Mouse (Mus musculus): ENCODE data around the gene Usp15.

Usp15 gene

DNA sequence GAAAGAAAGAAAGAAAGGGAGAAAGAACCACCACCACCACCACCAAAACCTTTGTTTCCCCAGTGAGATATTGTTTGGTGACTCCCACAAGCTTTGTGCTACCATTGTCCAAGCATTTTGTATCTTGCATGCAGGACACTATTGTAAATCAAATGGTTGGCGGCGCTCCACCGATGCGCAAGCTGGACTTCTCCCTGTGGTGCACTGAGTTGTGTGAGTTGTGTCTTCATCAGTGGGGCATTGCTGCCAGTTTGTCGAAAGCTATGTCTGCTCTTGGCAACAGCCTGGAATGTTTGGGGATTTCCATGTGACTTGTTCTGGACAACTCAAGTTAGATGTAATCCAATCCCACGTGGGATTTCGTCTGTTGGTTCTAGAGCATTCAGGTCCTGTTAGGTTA is 102.3 kb downstream of the Usp15 start:
- no peak for DNase-seq

DNA sequence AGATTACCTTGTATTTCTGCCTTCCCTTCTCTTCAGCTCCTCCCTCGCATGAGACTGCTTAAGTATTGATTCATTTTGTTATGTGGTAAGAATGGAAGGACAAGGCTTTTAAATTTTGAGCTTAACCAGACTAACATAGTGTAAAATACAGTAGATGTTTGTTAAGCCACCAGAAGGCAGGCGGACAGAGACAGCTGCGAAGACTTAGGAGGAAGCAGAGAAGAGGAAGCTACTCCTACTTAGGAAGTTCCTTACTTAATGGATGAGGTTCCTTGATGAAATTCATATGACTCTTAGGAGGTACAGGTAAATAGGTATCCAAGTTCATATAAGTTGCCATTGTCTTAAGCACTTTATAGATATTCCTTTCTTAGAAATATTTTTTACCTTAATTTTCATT is 104.2 kb downstream of the Usp15 start:
- no peak for DNase-seq

DNA sequence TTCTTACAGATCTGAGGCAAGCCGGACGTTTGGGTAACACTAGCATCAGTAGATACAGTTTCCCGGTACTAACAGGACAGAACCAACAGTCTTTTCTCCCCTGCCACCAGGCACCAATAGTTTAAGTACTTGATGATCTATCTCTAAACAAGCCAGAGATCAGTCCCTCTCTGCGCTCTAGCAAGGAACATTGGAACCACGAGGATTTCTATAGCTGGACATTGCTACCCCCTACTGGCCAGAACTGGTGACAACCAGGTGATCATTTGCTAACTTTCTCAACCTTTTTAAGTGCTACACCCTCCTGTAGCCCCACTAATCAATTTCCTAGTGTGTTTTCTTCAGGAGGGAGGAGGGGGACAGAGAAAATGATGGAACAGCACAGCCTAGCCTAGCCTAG is 105.1 kb downstream of the Usp15 start:
- DNase-seq = no peak

DNA sequence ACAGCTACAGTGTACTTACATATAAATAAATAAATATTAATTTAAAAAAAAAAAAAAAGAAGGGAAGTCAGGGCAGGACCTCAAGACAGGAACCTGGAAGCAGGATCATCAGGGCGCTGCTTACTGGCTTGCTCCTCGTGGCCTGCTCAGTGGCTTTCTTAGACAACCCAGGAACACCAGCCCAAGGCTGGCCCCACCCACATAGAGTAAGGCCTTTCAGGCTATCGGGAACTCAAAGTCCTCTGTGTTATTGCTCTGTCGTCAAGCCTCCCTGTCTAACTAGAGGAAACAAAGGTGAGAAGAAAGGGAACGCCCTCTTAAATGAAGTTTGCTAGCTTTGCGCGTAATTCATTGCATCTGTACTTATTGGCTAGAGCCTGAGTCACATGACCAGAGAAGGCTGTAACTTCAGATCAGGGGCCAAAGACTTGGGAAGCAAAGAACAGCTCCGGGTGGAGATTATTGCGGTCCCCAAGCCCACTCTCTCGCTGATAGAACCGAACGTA is 107.3 kb downstream of the Usp15 start:
- no peak for DNase-seq

DNA sequence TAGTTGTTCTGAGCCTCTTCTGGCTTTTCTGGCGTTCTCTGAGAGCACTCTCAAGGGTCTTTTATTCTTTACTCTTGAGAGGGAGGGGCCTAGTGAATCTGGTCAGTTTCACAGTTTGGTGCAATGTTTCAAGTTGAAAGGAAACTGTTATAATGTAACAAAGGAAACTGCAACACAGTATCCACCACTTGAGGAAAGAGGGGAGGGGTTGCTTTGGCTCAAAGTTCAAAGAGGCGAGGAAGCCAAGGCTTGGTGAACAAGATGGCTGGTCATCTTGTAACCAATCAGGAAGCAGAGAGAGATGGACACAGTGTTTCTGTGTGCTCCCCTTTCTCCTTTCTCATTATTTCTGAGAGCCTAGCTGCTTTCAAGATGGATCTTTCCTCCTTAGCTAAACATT is 109.9 kb downstream of the Usp15 start:
- no peak for DNase-seq

DNA sequence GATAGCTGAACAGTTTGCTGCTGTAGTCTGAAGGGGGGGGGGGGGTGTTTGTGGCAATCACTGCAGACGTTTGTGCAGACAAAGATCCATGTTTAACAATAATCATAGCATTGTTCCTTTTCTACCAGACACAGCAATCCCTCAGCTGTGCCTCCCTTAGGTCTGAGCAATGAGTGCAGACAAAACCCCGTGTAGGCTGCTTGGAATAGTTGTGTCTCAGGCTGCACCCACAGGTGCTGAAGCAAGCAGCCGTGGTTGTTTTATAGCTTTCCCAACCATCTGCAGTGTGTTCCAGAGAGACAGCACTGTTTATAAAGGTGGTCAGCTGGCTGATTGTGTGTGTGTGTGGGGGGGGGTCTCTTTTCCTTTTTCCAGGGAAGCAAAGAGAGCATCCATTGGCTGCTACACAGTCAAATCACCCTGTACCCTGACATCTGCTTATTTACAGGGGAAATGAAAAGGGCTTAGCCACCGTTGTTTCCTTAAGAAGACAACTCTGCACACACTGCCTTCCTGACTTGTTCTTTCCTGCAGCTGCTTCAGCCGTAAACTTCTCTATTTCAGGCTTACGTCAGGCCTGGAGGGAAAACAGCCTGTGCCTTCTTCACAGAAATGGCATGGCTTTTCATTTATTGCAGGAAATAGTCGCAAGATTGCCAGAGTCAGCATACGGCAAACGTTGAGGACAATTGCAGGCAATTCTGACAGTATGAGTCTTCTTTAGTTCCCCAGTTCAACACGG is 111.7 kb downstream of the Usp15 start:
- no peak for DNase-seq

DNA sequence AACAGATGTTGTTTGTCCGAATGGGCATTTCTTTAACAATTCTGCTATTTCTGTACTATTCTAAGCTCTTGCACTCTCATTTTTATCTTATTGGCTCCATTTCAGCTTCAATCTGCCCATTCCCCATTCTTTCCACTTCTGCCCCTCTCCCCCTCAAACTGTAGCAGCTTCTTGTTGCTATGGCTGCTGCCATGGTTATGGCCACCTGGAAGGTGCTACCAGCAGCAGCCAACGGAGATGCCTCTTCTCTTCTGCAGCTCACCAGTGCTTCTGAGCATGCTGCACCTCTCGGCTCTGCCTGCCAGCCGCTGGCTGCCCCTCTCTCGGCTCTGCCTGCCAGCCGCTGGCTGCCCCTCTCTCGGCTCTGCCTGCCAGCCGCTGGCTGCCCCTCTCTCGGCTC is 112.5 kb downstream of the Usp15 start:
- DNase-seq = no peak

DNA sequence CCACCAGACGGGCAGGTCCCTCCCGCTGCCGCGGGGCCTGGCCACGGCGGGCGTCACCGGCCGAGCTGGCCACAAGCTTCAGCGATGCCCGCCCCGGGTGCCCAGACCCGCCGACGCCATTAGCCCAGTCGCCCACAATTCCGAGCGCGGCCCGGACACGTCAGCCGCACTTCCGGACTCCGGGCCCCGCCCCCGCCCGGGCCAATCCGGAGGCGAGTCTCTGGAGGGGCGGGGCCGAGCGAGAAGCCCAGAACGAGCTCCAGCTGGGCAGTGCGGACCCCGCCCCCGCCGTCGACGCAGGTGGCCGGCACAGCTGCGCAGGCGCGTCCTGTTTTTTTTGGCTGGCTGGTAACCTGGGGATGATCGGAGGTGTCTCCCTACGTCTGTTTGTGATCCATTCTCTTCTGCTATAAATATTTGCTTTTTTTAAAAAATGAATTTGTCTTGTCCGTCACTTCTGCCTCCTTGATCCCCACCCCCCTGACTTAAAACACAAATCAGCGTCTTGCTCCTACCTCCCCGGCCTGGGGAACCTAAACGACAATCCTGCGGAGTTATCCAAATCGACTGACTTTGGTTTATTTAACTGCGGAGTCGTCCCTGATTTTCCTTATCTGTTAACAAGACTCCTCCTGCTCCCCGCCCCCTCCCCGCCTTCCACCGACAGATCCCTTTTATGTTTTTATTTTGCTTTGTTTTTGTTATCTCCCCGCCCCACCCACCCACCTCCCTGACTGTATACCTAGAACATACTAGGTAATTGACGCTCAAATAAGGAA is 120.4 kb downstream of the Usp15 start, which contains the start of gene Mon2:
Mon2 (minus strand) TSS at position 261 of the 779 bp plus-strand sequence.
- peak; percentile 97 for DNase-seq

DNA sequence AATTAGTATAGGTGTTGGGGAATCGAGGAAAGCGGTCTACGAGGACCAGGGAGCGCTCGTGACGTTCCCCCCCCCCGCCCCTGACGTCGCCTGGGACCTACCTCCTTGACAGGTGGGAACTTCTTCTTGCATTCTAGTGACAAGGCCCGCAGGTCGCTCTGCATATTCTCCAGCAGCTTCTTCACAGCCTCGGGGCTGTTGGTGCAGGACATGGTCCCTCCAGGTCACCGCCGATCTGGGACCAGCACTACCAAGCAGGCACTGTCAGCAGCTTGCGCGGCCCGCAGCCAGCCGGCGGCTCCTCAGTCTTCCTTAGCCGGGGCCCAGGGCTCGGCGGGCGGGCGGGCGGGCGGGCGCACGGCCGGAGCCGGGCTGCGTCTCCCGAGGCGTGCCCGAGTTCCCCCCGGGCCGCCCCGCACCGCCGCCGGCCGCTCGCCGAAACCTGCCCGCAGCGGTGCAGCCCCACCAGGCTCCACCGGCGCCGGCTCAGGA is 121.0 kb downstream of the Usp15 start:
- DNase-seq = peak; percentile 65

DNA sequence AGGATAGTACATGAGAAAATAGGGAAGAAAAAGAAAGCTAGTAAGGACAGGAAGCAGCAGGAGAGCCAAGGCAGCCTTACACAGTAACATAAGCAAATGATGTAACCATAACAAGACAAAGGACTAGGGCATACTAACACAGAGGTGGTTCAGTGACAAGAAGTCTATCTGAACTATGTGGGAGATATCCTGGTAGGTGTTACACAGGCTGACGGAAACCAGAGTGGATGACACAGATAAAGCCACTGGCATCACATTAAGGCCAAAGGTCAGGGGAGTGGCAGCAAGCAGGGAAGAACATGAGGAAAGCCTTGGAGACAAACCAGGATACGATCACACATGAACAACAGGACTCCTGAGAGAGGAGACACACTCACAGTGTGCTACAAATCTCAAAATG is 124.8 kb downstream of the Usp15 start:
- no peak for DNase-seq

DNA sequence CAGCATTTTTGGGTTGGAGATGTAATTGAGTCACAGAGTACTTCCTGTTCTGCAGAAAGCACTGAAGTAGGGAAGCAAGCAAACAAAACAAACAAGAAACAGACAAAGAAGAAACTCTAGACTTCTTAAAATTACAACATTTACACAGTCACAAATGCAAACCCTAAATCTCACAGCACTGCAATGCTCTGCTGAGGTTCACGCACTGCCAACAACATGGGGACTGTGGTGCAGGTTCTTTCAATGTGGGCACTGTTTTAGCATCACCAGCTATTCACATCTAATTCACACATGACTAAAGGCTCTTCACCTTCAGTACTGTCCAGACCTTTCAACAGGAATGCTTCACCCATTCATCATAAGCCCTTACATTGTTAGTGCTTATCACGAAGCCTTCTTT is 133.8 kb downstream of the Usp15 start:
- no peak for DNase-seq

DNA sequence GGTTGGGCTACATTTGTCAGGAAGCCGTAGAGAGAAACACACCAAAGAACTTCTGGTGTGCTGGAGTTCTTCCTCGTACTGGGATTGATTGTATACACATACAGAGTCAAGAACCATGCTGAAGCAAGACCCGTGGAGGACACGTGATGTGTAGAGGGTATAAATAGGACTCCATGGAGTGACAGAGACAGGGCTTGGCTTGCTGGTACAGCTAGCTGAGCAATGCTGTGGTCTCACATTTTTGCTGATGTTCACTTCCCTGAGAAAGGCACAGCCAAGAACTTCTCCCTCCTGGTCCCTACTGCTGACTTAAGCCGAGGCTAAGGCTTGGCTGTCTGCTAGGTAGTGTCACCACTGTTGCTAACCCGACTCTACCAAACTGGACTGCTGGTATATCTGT is 136.0 kb downstream of the Usp15 start:
- DNase-seq = no peak

DNA sequence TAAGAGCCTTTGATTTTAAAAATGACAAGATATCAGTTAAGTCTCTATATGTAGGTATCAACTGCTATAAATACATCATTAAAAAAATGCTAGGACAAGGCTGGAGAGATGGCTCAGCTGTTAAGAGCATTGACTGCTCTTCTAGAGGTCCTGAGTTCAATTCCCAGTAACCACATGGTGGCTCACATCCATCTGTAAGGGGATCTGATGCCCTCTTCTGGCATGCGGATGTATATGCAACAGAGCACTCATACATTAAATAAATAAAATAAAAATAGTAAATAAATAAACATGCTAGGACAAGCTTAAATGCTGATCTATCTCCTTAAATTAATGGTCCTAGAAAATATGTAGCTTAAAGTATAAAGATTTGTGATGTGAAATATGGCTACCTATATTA is 139.7 kb downstream of the Usp15 start:
- DNase-seq = no peak

DNA sequence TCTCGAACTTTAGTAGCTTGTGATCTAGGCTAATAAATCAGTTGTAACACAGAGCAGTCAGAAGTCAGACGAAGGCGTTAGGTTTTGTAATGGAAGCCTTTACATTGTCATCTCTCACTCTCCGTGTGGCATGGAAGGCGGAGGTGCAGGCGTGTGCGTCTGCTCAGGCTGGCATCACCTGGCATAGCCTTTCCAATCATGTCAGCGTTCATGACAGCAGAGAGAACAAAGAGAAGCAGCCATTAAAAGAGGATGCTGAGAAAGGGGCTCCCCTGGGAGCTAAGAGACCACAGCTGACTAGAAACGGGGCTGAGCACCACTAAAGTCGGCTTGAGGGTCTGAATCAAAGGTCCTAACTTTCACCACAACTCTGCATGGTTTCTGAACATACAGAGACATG is 140.3 kb downstream of the Usp15 start:
- no peak for DNase-seq

DNA sequence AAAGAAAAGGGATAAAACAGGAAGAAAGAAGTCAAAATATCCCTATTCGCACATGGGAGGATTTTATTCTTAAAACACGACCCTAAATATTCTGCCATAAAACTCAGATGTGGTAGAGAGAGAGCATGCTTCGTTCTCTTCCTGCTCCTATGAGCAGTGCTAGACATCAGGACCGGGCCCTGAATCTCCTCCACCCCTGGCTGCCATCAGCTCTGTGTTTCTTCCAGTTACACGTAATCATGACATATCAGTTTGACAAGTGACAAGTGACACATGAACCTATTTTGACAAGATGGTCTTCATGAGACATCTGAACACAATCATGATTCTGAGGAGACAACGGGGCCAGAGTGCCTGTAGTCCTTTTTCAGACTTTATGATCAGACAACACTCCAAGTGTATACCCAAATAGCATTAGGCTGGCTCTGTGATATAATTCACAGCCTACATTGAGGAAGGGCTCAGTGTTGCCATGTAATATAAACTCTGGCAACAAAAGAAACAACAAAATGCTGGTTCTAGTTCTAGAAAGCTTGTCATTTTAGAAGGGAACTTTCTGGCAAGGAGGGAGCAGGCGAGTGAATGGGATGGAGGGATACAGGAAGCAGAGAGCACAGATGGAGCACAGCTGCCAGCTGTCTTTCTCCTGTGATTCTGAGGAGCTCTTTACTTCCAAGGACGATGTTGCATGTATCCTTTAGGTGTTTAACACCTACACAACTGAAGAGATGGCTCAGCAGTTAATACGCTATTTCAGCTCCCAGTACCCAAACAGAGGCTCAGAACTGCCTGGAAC is 141.4 kb downstream of the Usp15 start:
- no peak for DNase-seq

Measured in cerebellum, adult 11-12 months (tissue).